Mouse (Mus musculus): ENCODE measurements around the gene Cort. TPM values are rescaled to one million over a fixed set of nuclear protein-coding genes. Genes with fewer than 3 reads are reported as not detected.

Cort gene
- polyA plus RNA-seq, 1 experiment from 2014 or later, result 0.35 TPM

DNA sequence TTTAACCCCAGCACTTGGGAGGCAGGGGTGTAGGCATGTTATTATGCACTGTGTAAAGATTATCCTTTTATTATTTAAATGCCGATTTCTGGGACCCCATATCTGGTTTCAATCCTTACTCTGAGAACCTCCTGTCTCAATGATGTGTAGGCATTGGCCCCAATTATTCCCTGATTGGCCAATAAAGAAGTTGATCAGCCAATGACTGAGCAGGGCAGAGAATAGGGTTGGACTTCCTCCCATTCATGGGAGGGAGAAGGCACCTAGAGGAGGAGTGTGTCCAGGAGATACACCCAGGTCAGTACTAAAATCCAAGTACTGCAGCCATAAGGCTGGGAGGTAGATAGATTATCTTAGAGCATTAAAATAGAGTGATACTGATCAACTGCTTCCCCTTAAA lies 36.6 kb upstream of the Cort start:
- 31% methylated on average over 1 of the region's 1 CpGs for WGBS
- ATAC-seq (ENCODE audit: insufficient number of reproducible peaks, low FRiP score, low TSS enrichment, low read depth), result no peak
- Histone ChIP-seq H3K4me3 (replicated peaks) (no peak overlapping the region), H3K27me3 (no peaks in the 10 kb centered on the region), H3K36me3 (peaks cover 58% of the 10 kb centered on the region), H3K9me3 (replicated peaks) (no peaks in the 10 kb centered on the region), H3K4me2 (replicated peaks) (no peak overlapping the region), H3K27ac (replicated peaks) (no peak overlapping the region), H3K9ac (no peak overlapping the region), H3K4me1 (peaks cover 11% of the 10 kb centered on the region)

- peaks cover 11% of the 10 kb centered on the region for H3K4me1 ChIP-seq
- WGBS, result 88% methylated on average over 6 of the region's 6 CpGs
- H3K4me2 ChIP-seq (replicated peaks), result no peak overlapping the region
- H3K36me3 ChIP-seq, result peaks cover 78% of the 10 kb centered on the region
- no peak overlapping the region for H3K27ac ChIP-seq (replicated peaks)
- H3K9me3 ChIP-seq (replicated peaks), result no peaks in the 10 kb centered on the region
- H3K9ac ChIP-seq, result no peak overlapping the region
- ATAC-seq (ENCODE audit: insufficient number of reproducible peaks, low FRiP score, low TSS enrichment, low read depth), result no peak
- no peak overlapping the region for H3K4me3 ChIP-seq (replicated peaks)
- no peaks in the 10 kb centered on the region for H3K27me3 ChIP-seq
Measured at GRCm38 (mm10) chr4:149161166-149161565, 34.6 kb upstream of the Cort start.

GRCm38 (mm10) chr4:149159891-149160290 lies 33.3 kb upstream of the Cort start:
- Histone ChIP-seq H3K4me1 (peaks cover 2% of the 10 kb centered on the region), H3K4me2 (replicated peaks) (no peak overlapping the region), H3K9ac (no peak overlapping the region), H3K36me3 (peaks cover 89% of the 10 kb centered on the region), H3K27ac (replicated peaks) (no peak overlapping the region), H3K27me3 (no peaks in the 10 kb centered on the region), H3K4me3 (replicated peaks) (no peak overlapping the region), H3K9me3 (replicated peaks) (no peaks in the 10 kb centered on the region)
- ATAC-seq (ENCODE audit: insufficient number of reproducible peaks, low FRiP score, low TSS enrichment, low read depth), result no peak
- 88% methylated on average over 13 of the region's 13 CpGs for WGBS

DNA sequence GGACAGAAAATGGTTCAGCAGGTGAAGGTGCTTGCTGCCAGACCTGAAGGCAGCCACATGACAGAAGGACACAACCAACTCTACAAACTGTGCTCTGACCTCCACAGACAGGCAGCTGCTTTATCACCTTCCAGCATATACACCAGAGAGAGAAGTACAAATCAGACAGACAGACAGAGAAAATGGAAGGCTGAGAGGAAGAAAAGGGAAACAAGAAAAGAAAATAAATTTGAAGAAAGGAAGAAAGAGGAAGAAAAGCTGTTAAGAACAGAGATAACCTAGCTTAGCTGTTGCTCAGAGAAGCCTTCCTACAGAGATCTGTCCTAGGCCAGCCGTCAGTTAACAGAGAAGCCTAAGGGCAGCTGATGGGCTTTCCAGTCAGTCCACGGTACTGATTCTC lies 32.6 kb upstream of the Cort start:
- Histone ChIP-seq H3K36me3 (peaks cover 92% of the 10 kb centered on the region), H3K27ac (replicated peaks) (no peak overlapping the region), H3K4me1 (no peaks in the 10 kb centered on the region), H3K4me2 (replicated peaks) (no peak overlapping the region), H3K9me3 (replicated peaks) (no peaks in the 10 kb centered on the region), H3K9ac (no peak overlapping the region), H3K27me3 (no peaks in the 10 kb centered on the region), H3K4me3 (replicated peaks) (no peak overlapping the region)
- no peak for ATAC-seq (ENCODE audit: insufficient number of reproducible peaks, low FRiP score, low TSS enrichment, low read depth)
- 79% methylated on average over 2 of the region's 2 CpGs for WGBS

DNA sequence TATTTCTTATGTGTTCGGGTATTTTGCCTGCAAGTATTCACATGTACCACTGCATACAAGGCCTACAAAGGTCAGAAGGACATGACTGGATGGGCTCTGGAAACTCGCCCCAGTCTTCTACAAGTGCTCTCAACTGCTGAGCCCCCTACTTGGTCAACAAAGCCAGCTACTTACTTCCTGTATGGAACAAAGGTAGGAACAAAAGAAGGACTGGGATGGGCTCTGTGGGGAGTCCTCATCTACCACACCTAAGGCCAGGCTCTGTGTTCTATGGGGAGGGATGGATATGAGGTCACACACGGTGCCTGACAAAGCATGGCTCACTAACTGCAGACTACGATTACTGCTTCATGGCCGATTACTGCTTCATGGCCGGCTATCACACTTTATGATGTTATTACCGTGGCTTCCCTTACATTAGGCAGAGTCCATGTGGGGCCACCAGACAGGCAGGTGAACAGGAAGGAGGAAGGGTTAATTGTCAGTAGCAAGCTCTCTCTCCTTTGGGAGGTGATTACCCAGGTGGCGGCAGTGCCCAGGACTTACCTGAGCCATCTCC lies 30.9 kb upstream of the Cort start:
- H3K9ac ChIP-seq, result no peak overlapping the region
- H3K27me3 ChIP-seq, result no peaks in the 10 kb centered on the region
- no peak overlapping the region for H3K4me2 ChIP-seq (replicated peaks)
- H3K36me3 ChIP-seq, result peaks cover 99% of the 10 kb centered on the region
- no peaks in the 10 kb centered on the region for H3K4me1 ChIP-seq
- no peak overlapping the region for H3K4me3 ChIP-seq (replicated peaks)
- H3K27ac ChIP-seq (replicated peaks), result no peak overlapping the region
- no peak for ATAC-seq (ENCODE audit: insufficient number of reproducible peaks, low FRiP score, low TSS enrichment, low read depth)
- no peaks in the 10 kb centered on the region for H3K9me3 ChIP-seq (replicated peaks)
- WGBS, result 89% methylated on average over 8 of the region's 8 CpGs

DNA sequence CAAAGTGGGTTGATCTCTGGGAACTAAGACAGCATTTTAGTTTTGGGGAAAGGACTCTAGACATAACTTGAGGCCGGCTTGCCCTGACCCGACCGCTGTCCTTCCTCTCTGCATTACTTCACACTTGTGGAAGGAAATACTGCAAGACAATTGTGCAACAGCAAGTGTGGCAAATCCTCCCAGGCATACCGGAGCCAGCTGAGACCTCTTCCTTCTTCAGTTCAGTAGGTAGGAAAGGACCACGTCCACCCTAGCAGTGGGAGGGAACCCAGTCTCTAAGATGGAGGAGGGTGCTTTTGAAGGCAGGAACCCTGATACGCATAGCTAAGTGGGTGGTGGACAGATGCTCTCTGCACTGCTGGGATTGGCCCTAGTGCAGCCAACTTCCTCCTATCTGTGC lies 29.1 kb upstream of the Cort start:
- no peaks in the 10 kb centered on the region for H3K9me3 ChIP-seq (replicated peaks)
- H3K9ac ChIP-seq, result no peak overlapping the region
- H3K27ac ChIP-seq (replicated peaks), result no peak overlapping the region
- peaks cover 100% of the 10 kb centered on the region for H3K36me3 ChIP-seq
- no peak for ATAC-seq (ENCODE audit: insufficient number of reproducible peaks, low FRiP score, low TSS enrichment, low read depth)
- no peaks in the 10 kb centered on the region for H3K4me1 ChIP-seq
- H3K4me2 ChIP-seq (replicated peaks), result no peak overlapping the region
- WGBS, result 91% methylated on average over 6 of the region's 6 CpGs
- no peaks in the 10 kb centered on the region for H3K27me3 ChIP-seq
- H3K4me3 ChIP-seq (replicated peaks), result no peak overlapping the region

GRCm38 (mm10) chr4:149154859-149155258 lies 28.3 kb upstream of the Cort start:
- no peak overlapping the region for H3K4me3 ChIP-seq (replicated peaks)
- peaks cover 100% of the 10 kb centered on the region for H3K36me3 ChIP-seq
- ATAC-seq (ENCODE audit: insufficient number of reproducible peaks, low FRiP score, low TSS enrichment, low read depth), result no peak
- H3K4me2 ChIP-seq (replicated peaks), result no peak overlapping the region
- H3K27ac ChIP-seq (replicated peaks), result no peak overlapping the region
- no peaks in the 10 kb centered on the region for H3K4me1 ChIP-seq
- H3K9ac ChIP-seq, result no peak overlapping the region
- H3K9me3 ChIP-seq (replicated peaks), result no peaks in the 10 kb centered on the region
- no peaks in the 10 kb centered on the region for H3K27me3 ChIP-seq
- whole genome bisulfite sequencing, result 94% methylated on average over 7 of the region's 7 CpGs

DNA sequence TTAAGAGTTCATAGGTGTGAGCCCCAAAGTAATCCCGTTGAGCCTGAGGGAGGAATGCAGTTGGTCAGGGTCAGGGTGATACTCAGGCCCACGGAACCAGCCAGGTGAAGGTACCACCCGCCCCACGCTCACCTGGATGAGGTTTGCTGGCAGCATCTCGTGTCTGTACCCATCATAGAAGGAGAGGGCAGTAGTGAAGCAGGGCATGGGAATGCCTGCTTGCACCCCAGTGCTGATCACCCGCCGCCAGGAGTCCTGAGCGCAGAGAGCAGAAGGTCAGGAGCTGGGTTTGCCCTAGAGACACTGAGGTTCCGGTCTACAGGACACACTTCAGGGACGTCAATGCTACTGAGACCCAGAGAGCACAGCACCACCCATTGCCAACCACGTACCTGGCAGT lies 24.2 kb upstream of the Cort start:
- Histone ChIP-seq H3K9ac (no peak overlapping the region), H3K9me3 (replicated peaks) (no peaks in the 10 kb centered on the region), H3K4me1 (peaks cover 6% of the 10 kb centered on the region; the same call in 1 of the 2 replicates), H3K27me3 (no peaks in the 10 kb centered on the region), H3K36me3 (peaks cover 62% of the 10 kb centered on the region), H3K27ac (replicated peaks) (no peak overlapping the region), H3K4me2 (replicated peaks) (no peak overlapping the region), H3K4me3 (replicated peaks) (no peak overlapping the region)
- WGBS, result 91% methylated on average over 11 of the region's 11 CpGs
- no peak for ATAC-seq (ENCODE audit: insufficient number of reproducible peaks, low FRiP score, low TSS enrichment, low read depth)

DNA sequence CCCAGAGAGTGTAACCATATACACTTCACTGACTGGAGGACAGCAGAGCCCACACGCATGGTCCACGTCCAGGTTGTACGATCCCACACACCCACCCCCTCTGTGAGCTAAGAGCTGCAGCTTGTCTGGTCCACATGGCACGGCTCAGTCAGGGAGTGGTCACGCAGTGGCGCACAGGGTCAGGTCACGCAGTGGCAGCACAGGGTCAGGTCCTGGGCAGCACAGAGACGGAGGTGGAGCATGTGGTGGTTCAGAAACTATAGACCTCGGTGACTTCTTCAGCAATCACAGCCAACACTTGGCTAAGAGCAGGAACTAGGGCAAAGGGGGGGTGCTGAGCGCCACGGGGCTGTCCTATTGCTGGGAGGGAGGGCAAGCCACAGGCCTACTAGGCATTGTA lies 23.7 kb upstream of the Cort start:
- no peak overlapping the region for H3K27ac ChIP-seq (replicated peaks)
- H3K27me3 ChIP-seq, result no peaks in the 10 kb centered on the region
- no peak overlapping the region for H3K4me3 ChIP-seq (replicated peaks)
- no peaks in the 10 kb centered on the region for H3K9me3 ChIP-seq (replicated peaks)
- 82% methylated on average over 11 of the region's 11 CpGs for WGBS
- no peak overlapping the region for H3K4me2 ChIP-seq (replicated peaks)
- H3K36me3 ChIP-seq, result peaks cover 58% of the 10 kb centered on the region
- peaks cover 6% of the 10 kb centered on the region; the same call in 1 of the 2 replicates for H3K4me1 ChIP-seq
- ATAC-seq (ENCODE audit: insufficient number of reproducible peaks, low FRiP score, low TSS enrichment, low read depth), result no peak
- H3K9ac ChIP-seq, result no peak overlapping the region

- no peak overlapping the region for H3K4me2 ChIP-seq (replicated peaks)
- H3K27me3 ChIP-seq, result no peaks in the 10 kb centered on the region
- no peak overlapping the region for H3K9ac ChIP-seq
- H3K36me3 ChIP-seq, result peaks cover 51% of the 10 kb centered on the region
- no peaks in the 10 kb centered on the region for H3K9me3 ChIP-seq (replicated peaks)
- ATAC-seq (ENCODE audit: insufficient number of reproducible peaks, low FRiP score, low TSS enrichment, low read depth), result no peak
- peaks cover 6% of the 10 kb centered on the region for H3K4me1 ChIP-seq
- H3K27ac ChIP-seq (replicated peaks), result no peak overlapping the region
- no peak overlapping the region for H3K4me3 ChIP-seq (replicated peaks)
- 70% methylated on average over 7 of the region's 7 CpGs for WGBS
Measured at GRCm38 (mm10) chr4:149149611-149150010, 23.0 kb upstream of the Cort start.

- H3K27ac ChIP-seq (replicated peaks), result no peak overlapping the region
- H3K36me3 ChIP-seq, result peaks cover 47% of the 10 kb centered on the region
- peaks cover 6% of the 10 kb centered on the region for H3K4me1 ChIP-seq
- no peak overlapping the region for H3K9ac ChIP-seq
- no peaks in the 10 kb centered on the region for H3K27me3 ChIP-seq
- WGBS, result 60% methylated on average over 9 of the region's 9 CpGs
- no peak overlapping the region for H3K4me2 ChIP-seq (replicated peaks)
- no peaks in the 10 kb centered on the region for H3K9me3 ChIP-seq (replicated peaks)
- ATAC-seq (ENCODE audit: insufficient number of reproducible peaks, low FRiP score, low TSS enrichment, low read depth), result no peak
- H3K4me3 ChIP-seq (replicated peaks), result no peak overlapping the region
Measured at GRCm38 (mm10) chr4:149149196-149149595, 22.6 kb upstream of the Cort start.

DNA sequence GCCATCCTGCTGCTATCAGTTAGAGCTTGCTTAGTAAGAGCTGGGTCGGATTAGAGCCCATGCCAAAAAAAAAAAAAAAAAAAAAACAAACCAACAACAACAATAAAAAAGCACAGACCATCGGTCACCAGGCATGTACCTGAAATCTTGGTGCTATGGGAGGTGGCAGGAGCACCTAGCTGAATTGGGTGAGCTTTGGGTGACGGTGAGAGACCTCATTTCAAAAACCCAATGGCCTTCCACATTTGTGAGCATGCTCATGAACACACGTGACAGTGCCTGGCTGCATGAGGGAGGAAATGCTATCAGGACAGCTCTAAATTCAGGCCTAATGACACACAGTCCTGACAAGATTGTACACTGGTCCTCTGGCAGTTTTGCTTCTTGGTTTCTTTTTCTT lies 21.5 kb upstream of the Cort start:
- no peak overlapping the region for H3K4me3 ChIP-seq (replicated peaks)
- no peak overlapping the region for H3K4me2 ChIP-seq (replicated peaks)
- H3K9ac ChIP-seq, result no peak overlapping the region
- peaks cover 6% of the 10 kb centered on the region for H3K4me1 ChIP-seq
- H3K27ac ChIP-seq (replicated peaks), result no peak overlapping the region
- H3K36me3 ChIP-seq, result peaks cover 36% of the 10 kb centered on the region
- no peaks in the 10 kb centered on the region for H3K27me3 ChIP-seq
- 70% methylated on average over 4 of the region's 4 CpGs for WGBS
- ATAC-seq (ENCODE audit: insufficient number of reproducible peaks, low FRiP score, low TSS enrichment, low read depth), result no peak
- no peaks in the 10 kb centered on the region for H3K9me3 ChIP-seq (replicated peaks)
